Mouse (Mus musculus): Measurements from ENCODE around the gene 2410015M20Rik.
A peak's percentile ranks its signal among the peaks of the same experiment; 100 is the strongest.

Gene 2410015M20Rik

GRCm38 (mm10) chr17:56570287-56570686, 39.3 kb downstream of the 2410015M20Rik start:
- no peak for DNase-seq

- no peak for DNase-seq
Observed at GRCm38 (mm10) chr17:56567370-56567769, 42.2 kb downstream of the 2410015M20Rik start.

- DNase-seq: no peak
Observed at GRCm38 (mm10) chr17:56566918-56567317, 42.7 kb downstream of the 2410015M20Rik start.

GRCm38 (mm10) chr17:56566293-56566692, 43.3 kb downstream of the 2410015M20Rik start:
- no peak for DNase-seq

- no peak for DNase-seq
Observed at GRCm38 (mm10) chr17:56561866-56562265, 47.7 kb downstream of the 2410015M20Rik start.

GRCm38 (mm10) chr17:56560131-56560530, 49.4 kb downstream of the 2410015M20Rik start:
- no peak for DNase-seq

GRCm38 (mm10) chr17:56559386-56559785, 50.2 kb downstream of the 2410015M20Rik start:
- DNase-seq: no peak

GRCm38 (mm10) chr17:56558448-56558847, 51.1 kb downstream of the 2410015M20Rik start:
- DNase-seq: peak; percentile 78

Measured in right cerebral cortex, postnatal 4 days (tissue).